Mouse (Mus musculus): ENCODE data around the gene Dcbld1.

Dcbld1 gene

DNA sequence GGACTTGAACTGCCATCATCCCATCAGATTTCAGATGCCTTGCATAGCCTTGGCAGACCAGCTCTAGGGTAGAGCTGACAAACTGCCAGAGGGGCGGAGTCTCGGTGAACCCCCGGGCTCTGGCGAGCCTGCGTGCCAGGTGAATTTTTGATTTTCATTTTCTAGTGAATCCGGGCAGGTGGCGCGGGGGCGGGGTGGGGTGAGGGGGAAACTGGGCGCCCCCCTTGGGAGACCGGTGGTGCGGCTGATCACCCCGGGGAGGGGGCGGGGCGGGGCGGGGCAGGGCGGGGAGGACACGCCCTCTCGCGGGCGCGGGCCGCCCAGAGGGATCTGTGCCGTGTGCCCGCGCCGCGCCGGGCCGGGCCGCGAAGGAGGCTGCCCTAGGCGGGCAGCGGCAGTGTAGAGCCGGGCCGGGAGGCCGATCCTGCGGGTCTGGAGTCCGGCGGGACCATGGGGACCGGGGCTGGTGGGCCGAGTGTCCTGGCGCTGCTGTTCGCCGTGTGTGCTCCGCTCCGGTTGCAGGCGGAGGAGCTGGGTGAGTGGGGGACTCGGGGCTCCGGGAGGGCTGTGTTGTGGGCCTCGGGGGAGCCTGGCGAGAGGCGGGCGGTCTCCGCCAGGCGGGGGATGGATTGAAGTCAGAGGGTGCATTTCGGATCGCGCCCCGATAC, at the start of gene Dcbld1:
Dcbld1 (plus strand) TSS at position 319 of the 668 bp plus-strand sequence.
- peak; percentile 22 to 51 for DNase-seq (ENCODE audit: low spot score in 2 of 2)

DNA sequence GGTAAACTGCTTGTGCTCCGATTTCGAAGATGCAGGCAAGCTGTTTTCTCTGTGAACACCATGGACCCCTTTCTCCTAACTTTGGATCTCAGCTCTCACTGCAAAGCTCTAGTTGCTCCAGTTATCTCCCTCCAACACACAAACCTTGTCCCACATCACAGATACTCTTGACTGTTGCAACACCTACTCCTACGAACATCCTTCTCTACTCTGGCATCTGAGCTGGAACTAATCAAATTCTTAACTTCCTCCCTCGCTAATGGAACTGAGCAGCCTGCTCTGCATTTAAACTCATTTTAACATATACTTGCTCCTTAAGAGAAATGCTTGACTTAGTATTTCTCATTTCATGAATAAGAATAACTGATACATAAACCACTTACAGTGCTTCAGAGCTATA, 47.5 kb upstream of the Dcbld1 start:
- no peak for DNase-seq (ENCODE audit: low spot score in 2 of 2)

DNA sequence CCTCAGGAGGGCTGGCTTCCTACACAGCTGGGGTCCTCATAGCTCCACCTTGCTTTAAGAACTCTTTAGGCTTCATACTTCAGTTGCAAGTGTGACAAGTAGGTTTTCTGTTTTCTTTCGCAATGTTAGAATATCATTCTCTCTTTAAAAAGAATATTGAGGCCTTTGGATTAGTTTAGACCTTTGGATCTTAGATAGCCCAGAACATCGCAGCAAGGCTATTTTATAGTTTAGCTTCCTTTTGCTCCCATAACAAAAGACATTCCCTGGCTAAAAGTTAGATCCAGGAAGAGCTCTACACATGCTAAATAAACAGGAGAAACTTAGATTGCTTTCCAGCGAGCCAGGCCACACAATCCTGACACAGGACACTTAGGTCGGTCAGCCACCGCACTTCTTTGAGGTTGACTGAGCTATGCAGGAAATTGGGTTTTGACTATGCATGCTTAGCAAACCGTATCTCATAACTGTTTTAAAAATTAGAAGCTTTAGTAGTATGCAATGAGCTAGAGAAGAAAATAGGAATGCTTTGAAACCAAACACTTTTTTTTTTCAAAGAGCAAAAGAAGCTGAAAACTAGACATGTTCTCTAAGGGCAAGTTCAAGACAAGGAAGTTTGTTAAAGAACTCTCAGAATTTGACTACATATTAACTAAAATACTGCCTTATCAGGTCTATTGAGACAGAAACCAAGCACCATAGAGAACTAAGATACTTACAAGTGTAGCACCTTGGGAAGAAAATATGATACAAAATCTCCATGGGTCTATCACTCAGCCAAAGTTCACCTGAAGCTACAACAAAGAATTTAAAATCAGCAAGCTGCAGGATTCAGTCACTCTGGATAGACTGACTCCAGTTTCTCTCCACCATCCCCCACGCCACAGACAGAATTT, 38.2 kb upstream of the Dcbld1 start, which contains the start of gene Ros1:
Ros1 (minus strand) TSS at position 288 of the 896 bp plus-strand sequence.
- no peak for DNase-seq (ENCODE audit: low spot score in 2 of 2)

DNA sequence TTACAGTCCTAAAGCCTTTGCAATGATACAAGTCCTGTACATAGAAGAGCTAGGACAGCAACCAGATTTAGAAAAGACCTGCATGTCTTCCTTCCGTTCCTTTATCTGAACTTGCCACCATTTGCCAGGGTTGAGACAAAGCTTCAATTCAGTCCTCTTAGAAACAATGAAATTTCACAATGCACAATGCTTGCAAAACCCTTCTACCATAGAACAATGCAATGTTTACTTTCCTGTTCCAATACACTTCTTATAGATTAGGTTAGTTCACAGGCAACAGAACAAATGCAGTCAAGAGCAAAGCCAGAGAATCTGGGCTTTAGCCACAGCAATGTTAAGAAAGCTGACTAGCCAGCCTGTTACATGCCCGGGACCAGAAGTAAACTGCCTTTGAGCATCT, 29.4 kb upstream of the Dcbld1 start:
- no peak for DNase-seq (ENCODE audit: low spot score in 2 of 2)

DNA sequence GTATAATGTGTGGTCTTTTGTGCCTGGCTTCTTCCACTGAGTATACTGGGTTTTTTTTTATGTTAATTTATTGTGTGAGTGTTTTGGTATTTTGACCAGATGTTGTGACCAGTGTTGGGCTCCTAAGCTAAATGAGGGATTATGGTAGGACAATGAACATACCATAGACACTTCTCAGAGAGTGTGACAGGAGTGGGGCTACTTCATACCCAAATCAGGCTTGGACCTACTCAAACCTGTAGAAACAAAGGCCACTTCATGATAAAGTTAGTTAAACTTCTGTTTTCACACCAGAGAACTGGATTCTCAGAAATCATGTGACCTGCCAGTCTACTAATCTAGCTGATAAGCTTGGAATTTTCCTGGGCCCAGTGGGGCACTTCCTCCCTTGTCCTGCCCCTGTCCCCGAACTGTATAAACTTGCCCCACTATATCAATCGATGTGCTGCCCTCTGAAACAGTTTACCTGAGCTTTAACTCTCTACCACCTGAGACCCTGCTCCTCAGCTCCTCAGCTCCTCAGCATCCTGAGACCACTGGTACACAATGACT, 18.1 kb upstream of the Dcbld1 start:
- no peak for DNase-seq (ENCODE audit: low spot score in 2 of 2)

DNA sequence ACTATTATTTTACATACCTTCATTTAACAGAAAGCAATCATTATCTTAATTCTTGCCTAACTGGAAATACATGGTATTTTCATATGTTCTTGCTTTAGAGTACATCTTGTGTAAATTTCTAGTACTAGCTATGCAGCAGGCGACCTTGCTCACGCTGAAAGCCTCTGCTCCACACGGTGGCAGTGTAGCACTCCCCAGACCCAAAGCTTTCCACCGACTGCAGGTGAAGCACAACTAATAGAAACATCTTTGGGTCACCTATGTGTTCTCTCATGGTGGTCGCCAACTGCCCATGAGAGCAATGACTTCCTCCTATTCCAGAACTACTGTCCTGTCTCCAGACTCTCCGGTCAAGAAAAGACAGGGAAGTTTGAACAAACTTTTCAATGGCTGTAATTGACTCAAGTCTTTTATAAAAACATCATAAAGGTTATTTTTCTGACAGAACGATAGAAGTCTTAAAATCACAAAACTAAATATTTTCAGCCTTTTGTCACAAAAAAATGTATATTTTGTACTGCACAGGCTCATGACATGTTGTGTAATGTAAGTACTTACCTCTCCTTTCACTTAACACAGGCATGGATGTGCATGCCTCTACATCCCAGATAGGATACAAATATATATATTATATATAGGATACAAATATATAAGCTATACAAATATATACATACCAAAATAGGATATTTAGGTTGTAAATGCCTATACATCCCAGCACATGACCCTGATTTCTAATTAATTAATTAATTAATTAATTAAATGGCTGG, 16.4 kb upstream of the Dcbld1 start:
- peak; percentile 47 to 56 for DNase-seq (ENCODE audit: low spot score in 2 of 2)

DNA sequence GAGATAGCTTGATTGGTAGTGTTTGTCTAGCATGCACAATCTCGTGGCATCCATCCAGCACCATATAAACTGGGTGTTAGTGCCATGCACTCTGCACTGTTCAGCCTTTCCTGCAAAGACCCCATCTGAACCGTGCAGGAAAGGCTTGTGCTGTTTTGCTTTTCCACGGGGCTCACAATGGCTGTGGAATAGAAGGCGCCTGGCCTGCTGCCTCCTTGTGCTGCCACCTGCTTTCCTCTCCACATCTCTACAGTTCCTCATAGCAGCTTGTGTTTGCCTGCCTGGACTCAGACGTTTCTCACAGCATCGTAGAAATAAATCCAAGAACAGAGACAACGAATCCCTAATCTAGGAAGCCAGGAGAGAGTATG, 15.9 kb upstream of the Dcbld1 start:
- DNase-seq (ENCODE audit: low spot score in 2 of 2): no peak

DNA sequence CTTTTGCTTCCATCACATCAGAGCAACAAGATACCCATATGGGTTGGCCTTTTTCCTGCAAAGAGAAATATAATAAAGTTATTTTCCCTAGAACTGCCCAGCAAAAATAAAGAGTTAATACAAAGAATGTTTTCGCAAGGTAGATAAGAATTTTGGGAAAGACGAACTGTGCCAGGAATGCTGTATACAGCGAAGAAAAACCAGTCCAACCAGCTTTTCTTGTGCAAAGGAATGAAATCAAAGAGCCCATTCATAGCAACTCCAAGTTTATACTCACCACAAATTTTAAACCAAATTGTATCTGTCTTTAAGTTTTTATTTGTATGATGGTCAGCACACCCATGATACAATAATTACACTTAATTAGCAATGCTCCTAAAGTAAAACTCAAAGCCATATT, 13.8 kb upstream of the Dcbld1 start:
- no peak for DNase-seq (ENCODE audit: low spot score in 2 of 2)

DNA sequence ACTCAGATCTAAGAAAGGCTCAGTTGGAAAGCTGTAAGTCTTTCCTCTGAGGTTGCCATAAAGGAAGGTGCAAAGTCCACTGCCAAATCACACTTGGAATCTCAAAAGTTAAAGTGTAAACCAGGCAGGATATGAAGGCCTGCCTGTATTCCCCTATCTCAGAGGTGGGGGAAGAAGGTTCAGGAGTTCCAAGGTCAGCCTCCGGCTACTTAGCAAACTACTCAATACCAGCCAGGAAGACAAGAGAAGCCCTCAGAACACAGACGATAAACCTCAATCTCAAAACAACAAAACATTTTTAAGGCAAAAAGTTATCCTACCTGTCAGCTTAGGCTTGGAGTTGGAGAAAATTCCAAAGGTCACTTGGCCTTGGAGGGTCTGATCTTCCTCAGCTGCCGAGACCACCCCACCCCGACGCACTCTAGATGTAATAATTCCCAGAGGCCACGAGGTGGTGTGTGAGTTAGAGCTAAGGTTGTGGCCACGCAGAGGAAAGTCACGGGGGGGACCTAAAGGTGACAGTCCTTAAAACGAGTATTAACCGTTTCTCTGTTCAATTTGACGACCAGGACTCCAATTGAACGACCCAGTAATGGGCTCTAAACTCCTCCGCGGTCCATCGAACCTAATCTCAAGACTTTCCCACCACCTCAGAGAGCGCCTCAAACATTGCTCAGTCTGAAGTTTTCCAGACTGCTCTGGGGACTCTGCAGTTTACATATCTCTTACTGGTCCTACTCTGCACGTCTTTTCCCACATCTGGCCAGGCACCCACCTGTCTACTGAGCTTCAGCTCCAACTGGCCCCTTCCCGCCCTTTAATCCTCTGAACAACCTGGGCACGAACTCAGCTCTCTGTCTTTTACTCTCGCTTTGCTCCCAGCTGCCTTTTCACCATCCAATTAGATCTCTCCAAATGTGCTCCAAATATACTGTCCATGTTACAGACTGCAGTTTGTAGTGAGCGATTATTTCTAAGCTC, 933 bp upstream of the Dcbld1 start:
- peak in 1 of 2 experiments; percentile 12 for DNase-seq (ENCODE audit: low spot score in 2 of 2)

DNA sequence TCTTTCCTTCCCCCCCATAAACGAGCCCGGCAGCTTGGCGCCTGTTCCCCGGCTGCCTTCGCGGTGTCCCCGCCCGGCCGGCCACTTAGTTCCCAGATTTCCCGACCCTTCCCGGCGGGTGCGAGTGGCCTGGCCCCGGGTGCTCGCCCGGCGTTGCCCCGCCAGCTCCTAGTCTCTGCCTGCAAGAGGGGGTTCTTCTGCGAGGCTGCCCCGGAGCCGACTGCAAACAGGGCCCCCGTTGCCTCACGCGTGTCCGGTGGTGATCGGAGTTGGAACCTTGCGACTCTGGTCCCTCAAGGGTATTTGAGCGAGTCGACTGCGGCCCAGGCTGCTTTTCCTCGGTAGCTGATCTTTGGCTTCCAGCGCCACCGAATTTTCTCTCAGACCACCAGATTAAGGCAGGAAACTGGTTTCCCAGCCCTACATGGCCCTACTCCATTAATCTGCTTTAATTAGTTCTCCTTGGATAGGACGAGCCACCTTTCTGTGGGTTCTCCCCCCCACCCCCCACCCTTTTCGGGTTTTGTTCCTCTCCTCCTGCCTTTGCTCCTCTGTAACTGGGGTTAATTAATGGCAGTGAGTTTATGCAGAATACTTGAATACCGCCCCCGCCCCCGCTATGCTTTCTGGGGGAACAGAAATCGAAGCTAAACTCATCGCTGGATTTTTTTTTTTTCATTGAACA, 692 bp downstream of the Dcbld1 start:
- DNase-seq (ENCODE audit: low spot score in 2 of 2): peak; percentile 4 to 48

DNA sequence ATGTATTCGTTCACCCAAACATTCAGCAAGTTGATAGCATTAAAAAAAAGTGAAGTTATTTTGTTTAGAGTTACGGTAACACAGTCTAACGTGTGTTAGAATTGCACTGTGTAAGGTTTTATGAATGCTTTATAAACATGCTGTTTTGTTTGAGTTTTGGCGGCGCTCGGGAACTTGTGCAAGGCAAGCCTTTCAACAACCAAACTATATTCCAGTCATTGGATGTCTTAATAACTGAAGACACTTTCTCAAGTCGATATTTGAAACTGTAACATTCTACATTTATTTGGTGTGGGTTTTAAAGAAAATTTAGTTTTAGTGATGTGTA, 1.2 kb downstream of the Dcbld1 start:
- DNase-seq (ENCODE audit: low spot score in 2 of 2): no peak

DNA sequence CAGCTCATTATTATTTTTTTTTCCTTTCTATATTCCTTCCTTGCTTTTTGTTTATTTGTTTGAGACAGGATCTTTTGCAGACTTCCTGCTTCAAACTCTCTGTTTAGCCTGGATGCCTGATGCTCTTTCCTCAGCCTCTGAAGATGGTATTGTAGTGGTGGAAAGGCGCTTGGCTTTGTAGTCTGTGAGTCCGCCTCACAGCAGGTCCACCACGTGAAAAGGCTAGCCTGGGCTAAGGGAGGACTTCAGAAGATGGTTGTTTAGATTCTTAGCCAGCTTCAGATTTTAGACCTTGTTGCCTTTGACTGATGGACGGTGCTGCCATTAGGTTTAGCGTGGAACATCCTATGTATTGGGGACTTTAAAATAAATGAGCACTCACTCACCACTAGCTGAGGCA, 2.0 kb downstream of the Dcbld1 start:
- no peak for DNase-seq (ENCODE audit: low spot score in 2 of 2)

DNA sequence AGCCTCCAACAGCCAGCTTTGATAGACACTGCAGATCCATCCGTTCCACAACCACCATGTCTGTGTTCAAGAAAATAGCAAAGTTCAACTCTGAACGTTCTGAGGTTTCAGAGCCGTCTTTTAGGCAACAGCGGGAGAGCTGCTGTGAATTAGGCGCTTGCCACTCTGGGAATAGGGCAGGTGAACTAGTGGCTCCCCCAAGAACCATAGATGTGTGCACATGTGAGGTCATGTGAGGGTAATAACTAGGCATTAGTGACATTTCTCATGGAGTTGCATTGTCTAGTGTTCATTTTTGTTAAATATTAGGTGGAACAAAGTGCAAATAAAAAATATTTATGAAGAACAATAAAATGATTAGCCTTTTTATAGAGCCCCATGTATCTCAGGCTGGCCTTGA, 8.6 kb downstream of the Dcbld1 start:
- no peak for DNase-seq (ENCODE audit: low spot score in 2 of 2)

DNA sequence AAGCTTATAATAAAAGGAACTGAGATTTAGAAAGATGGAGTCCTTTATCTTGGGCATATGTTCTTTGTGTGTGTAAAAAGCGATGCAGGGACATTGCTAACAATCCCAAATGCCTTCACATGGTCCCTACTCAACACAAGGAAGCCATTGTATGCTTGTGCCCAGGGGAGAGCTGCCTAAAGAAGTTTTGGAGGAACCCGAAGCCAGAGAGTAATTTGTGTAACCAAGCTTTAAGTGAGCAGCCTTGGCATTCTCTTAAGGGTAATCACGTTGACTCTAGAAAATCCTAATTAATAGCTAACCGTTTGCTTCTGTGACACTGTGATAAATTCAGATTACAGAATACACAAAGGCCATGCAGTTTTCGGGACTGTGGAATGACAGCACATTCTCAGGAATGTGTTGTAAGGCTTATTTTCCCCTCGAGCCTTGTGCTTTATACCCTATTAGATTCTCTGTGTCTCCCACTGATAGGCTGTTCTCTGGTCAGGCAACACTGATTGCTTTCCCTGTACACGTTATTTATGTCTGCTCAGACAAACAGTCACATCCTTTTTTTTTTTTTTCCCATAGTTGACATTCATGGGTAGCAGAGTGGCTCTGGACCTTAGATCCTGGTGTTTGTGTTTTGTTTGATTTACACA, 9.4 kb downstream of the Dcbld1 start:
- DNase-seq (ENCODE audit: low spot score in 2 of 2): no peak

DNA sequence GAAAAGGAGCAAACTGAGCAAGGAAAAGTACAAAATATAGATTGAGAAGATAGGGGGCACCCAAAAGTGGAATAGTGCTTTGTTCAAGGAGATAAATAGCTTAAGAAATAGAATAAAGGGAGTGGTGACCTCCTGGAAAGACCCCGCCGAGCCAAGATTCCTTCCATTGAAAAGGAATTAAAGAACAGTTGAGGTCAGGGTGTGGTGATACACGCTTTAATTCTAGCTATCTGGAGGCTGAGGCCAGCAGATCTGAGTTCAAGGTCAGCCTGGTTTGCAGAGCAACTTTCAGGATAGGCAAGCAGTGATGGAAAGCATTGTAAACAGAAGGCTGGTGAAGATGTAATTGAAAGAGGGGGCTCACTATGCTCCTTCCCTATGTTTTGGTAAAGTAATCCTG, 12.8 kb downstream of the Dcbld1 start:
- no peak for DNase-seq (ENCODE audit: low spot score in 2 of 2)

DNA sequence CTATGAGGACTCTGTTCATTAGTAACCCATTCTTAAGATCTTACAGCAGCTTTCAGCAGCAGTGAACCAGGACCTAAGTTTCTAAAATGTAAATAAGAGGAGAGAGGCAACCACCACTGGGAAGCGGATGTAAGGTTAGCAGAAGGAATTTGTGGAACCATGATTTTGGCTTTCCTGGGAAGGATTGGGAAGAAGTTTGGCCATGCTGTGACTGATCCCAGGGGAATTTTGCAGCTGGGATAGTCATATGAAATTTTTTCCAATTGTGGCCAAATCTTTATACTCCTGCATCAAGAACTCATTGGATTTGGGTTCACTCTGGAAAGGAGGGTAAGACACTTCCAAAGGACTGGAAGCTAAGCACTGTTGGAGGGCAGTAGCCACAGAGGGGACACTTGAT, 18.8 kb downstream of the Dcbld1 start:
- DNase-seq (ENCODE audit: low spot score in 2 of 2): no peak

DNA sequence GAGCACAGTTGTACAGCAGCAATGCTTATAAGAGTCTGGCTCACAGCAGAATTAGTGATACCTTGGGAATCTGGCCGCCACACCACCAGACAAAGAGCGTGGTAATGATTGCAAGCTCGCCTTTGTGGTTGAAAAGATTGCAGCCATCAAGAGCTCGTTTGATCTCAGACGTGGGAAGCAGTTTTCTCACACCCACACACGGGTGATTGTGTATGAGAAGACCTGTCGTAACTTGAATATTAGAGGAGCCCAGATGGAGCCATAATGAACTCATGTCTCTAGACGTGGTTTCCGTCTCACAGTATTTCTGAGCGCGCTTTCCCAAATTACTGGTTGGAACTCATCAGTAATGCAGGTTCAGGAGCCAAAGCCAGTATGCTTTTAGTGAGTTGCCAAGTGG, 20.0 kb downstream of the Dcbld1 start:
- DNase-seq (ENCODE audit: low spot score in 2 of 2): no peak

DNA sequence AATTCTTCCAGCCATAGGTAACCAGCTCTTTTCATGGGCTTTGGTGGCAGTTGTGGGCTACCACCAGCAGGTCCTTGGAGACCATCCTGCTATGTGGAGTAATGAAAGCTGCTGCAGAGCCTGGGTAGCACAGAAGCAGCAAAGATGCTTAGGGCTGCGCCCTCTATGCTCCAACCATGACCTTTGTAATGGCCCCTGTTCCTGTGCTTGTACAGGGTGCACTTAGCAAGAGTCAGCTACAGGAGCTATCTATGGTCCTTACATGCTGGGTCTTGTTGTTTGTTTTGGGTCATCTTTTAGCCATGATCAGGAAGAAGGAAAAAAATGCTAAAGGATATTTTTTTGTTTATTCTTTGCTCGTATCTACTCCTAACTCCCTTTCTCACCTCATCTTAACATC, 24.3 kb downstream of the Dcbld1 start:
- DNase-seq (ENCODE audit: low spot score in 2 of 2): no peak

DNA sequence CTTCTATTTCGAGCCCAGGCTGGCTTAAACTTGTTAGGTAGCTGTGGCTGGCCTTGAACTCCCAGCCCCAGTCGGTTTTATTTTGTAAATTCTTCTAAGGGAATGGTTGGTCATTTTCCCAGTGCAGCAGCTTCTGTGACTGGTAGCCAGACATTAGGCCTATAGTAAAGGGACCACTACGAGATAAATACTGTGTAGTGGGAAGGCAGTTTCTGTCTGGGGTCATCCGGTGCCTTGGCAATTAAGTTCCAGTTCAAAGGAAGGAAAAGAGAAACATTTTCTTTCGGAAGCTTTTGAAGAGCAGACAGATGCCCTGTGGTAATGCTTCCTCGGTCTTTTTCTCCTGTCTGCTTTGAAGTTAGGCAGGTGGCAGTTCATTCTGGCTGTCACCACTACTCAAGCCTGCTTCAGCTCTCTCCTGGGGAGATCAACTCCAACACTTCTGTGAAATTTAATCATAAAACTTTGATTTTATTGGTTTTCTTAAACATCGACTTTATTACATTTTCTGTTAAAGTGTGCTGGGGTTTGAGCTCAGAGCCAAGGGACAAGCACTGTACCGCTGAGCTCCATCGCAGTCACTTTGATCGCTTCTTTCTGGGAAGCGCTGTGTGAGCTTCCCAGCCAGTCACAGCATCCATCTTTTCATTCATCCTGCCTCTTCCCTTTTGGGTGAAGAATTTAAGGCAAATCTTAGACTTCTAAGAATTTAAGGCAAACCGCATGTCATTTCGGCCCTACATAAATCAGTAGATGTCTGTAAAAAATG, 24.9 kb downstream of the Dcbld1 start:
- no peak for DNase-seq (ENCODE audit: low spot score in 2 of 2)

Measured in urinary bladder, adult 18-20 months (tissue).